Comparison of ENCODE assay signal across 23 mouse cellular contexts in genomic region chr9:34204479-34204878, GRCm38 (mm10).
DNase-seq lines count a peak whose midpoint lies in the region; ATAC-seq lines count a peak whose summit lies in the region.
"Had no signal": no experiment of that assay in that cellular context is flagged by ENCODE, and none has a peak within 500 bp of the region (broad histone marks: within the 10 kb centered on the region; RNA-seq: fewer than 3 reads in every experiment).

No protein-coding gene starts in this region.

- DNase-seq in hindbrain, embryonic 11.5 days (ENCODE audit: low spot score): peak; percentile 9
- DNase-seq in midbrain, embryonic 11.5 days (ENCODE audit: low spot score, missing footprints): no peak
- no peak for DNase-seq in midbrain, embryonic 10.5 days (ENCODE audit: low spot score)
- DNase-seq in embryo, embryonic 10 days (ENCODE audit: low spot score): peak; percentile 47
- DNase-seq in retina, postnatal 1 day: peak; percentile 57
- no peak for DNase-seq in layer of hippocampus, adult 11-12 months (ENCODE audit: low spot score)
- DNase-seq in urinary bladder, postnatal 4 days (ENCODE audit: low spot score in 2 of 2): no peak
- DNase-seq: adrenal gland, postnatal 10 days; layer of hippocampus, postnatal 36 days; liver, embryonic 13.5 days; right cerebral cortex, postnatal 25 days; thymus, adult 18-20 months had no signal

- H3K27me3 ChIP-seq in hindbrain, embryonic 11.5 days (ENCODE audit: control insufficient read depth, insufficient read depth, low read length): no peaks in the 10 kb centered on the region
- no peaks in the 10 kb centered on the region for H3K27me3 ChIP-seq in hindbrain, embryonic 13.5 days
- H3K27me3 ChIP-seq in midbrain, embryonic 11.5 days (ENCODE audit: control insufficient read depth, insufficient read depth, low read length): no peaks in the 10 kb centered on the region
- peaks cover 13% of the 10 kb centered on the region; the same call in 1 of the 2 replicates for H3K27me3 ChIP-seq in midbrain, embryonic 10.5 days (ENCODE audit: low read depth, poor library complexity, severe bottlenecking)
- H3K27me3 ChIP-seq: embryonic facial prominence, embryonic 12.5 days; hindbrain, embryonic 12.5 days; kidney, embryonic 15.5 days; liver, embryonic 13.5 days; midbrain, embryonic 15.5 days; neural tube, embryonic 15.5 days; stomach, embryonic 15.5 days had no signal

- no peak for ATAC-seq in hindbrain, embryonic 11.5 days (ENCODE audit: low FRiP score)
- no peak for ATAC-seq in hindbrain, embryonic 13.5 days (ENCODE audit: low FRiP score)
- peak; percentile 59 for ATAC-seq in midbrain, embryonic 11.5 days (ENCODE audit: low FRiP score)
- ATAC-seq: activated CD4-positive, CD25-positive, alpha-beta regulatory T cell, adult 4 months; forebrain, embryonic 16.5 days had no signal

- no peak overlapping the region for H3K4me3 ChIP-seq in hindbrain, embryonic 11.5 days (ENCODE audit: low read depth, low read length)
- no peak overlapping the region for H3K4me3 ChIP-seq in hindbrain, embryonic 13.5 days
- H3K4me3 ChIP-seq in midbrain, embryonic 11.5 days (ENCODE audit: low read depth, low read length): no peak overlapping the region
- no peak overlapping the region for H3K4me3 ChIP-seq in midbrain, embryonic 10.5 days
- H3K4me3 ChIP-seq: embryonic facial prominence, embryonic 12.5 days; heart, embryonic 10.5 days; hindbrain, embryonic 12.5 days; kidney, embryonic 15.5 days; limb, embryonic 13.5 days; liver, embryonic 13.5 days; midbrain, embryonic 15.5 days; neural tube, embryonic 15.5 days; stomach, embryonic 15.5 days had no signal

- H3K36me3 ChIP-seq in hindbrain, embryonic 11.5 days (ENCODE audit: control insufficient read depth, insufficient read depth, low read length): no peaks in the 10 kb centered on the region
- no peaks in the 10 kb centered on the region for H3K36me3 ChIP-seq in hindbrain, embryonic 13.5 days
- no peaks in the 10 kb centered on the region for H3K36me3 ChIP-seq in midbrain, embryonic 11.5 days (ENCODE audit: control insufficient read depth, insufficient read depth, low read length)
- no peaks in the 10 kb centered on the region for H3K36me3 ChIP-seq in midbrain, embryonic 10.5 days
- H3K36me3 ChIP-seq: embryonic facial prominence, embryonic 12.5 days; heart, embryonic 10.5 days; hindbrain, embryonic 12.5 days; kidney, embryonic 15.5 days; limb, embryonic 13.5 days; liver, embryonic 13.5 days; midbrain, embryonic 15.5 days; neural tube, embryonic 15.5 days; stomach, embryonic 15.5 days had no signal

- 23% methylated on average over 2 of the region's 2 CpGs for WGBS in hindbrain, embryonic 11.5 days
- WGBS in hindbrain, embryonic 13.5 days: 12% methylated on average over 2 of the region's 2 CpGs
- 21% methylated on average over 2 of the region's 2 CpGs for WGBS in midbrain, embryonic 11.5 days
- WGBS in midbrain, embryonic 10.5 days: 17% methylated on average over 2 of the region's 2 CpGs

- no peak overlapping the region for H3K9ac ChIP-seq in hindbrain, embryonic 11.5 days (ENCODE audit: low read depth, low read length)
- no peak overlapping the region for H3K9ac ChIP-seq in hindbrain, embryonic 13.5 days
- no peak overlapping the region for H3K9ac ChIP-seq in midbrain, embryonic 11.5 days (ENCODE audit: low read length)
- H3K9ac ChIP-seq: embryonic facial prominence, embryonic 12.5 days; hindbrain, embryonic 12.5 days; kidney, embryonic 15.5 days; limb, embryonic 13.5 days; liver, embryonic 13.5 days; midbrain, embryonic 15.5 days; neural tube, embryonic 15.5 days; stomach, embryonic 15.5 days had no signal

- no peak overlapping the region for H3K4me2 ChIP-seq in hindbrain, embryonic 11.5 days (replicated peaks; ENCODE audit: low read depth, low read length)
- H3K4me2 ChIP-seq in hindbrain, embryonic 13.5 days: no peak overlapping the region
- H3K4me2 ChIP-seq in midbrain, embryonic 11.5 days: no peak overlapping the region
- H3K4me2 ChIP-seq: embryonic facial prominence, embryonic 12.5 days; hindbrain, embryonic 12.5 days; kidney, embryonic 15.5 days; limb, embryonic 13.5 days; liver, embryonic 13.5 days; midbrain, embryonic 15.5 days; neural tube, embryonic 15.5 days; stomach, embryonic 15.5 days had no signal

- H3K9me3 ChIP-seq in hindbrain, embryonic 11.5 days (ENCODE audit: control insufficient read depth, low read length): no peaks in the 10 kb centered on the region
- no peaks in the 10 kb centered on the region for H3K9me3 ChIP-seq in hindbrain, embryonic 13.5 days
- H3K9me3 ChIP-seq in midbrain, embryonic 11.5 days (ENCODE audit: control insufficient read depth, low read length): no peaks in the 10 kb centered on the region
- no peaks in the 10 kb centered on the region for H3K9me3 ChIP-seq in midbrain, embryonic 10.5 days (replicated peaks)
- H3K9me3 ChIP-seq: embryonic facial prominence, embryonic 12.5 days; heart, embryonic 10.5 days; hindbrain, embryonic 12.5 days; kidney, embryonic 15.5 days; limb, embryonic 13.5 days; liver, embryonic 13.5 days; midbrain, embryonic 15.5 days; neural tube, embryonic 15.5 days; stomach, embryonic 15.5 days had no signal

- H3K27ac ChIP-seq in hindbrain, embryonic 11.5 days (ENCODE audit: low read depth, low read length): no peak overlapping the region
- H3K27ac ChIP-seq in hindbrain, embryonic 13.5 days: no peak overlapping the region
- H3K27ac ChIP-seq in midbrain, embryonic 11.5 days (ENCODE audit: low read depth, low read length): no peak overlapping the region
- no peak overlapping the region for H3K27ac ChIP-seq in midbrain, embryonic 10.5 days (replicated peaks)
- H3K27ac ChIP-seq: embryonic facial prominence, embryonic 12.5 days; heart, embryonic 10.5 days; kidney, embryonic 15.5 days; limb, embryonic 13.5 days; liver, embryonic 13.5 days; neural tube, embryonic 15.5 days; stomach, embryonic 15.5 days had no signal

- peaks cover 7% of the 10 kb centered on the region; the same call in 1 of the 2 replicates for H3K4me1 ChIP-seq in hindbrain, embryonic 11.5 days (replicated peaks; ENCODE audit: control insufficient read depth, insufficient read depth, low read length)
- peaks cover 26% of the 10 kb centered on the region for H3K4me1 ChIP-seq in hindbrain, embryonic 13.5 days (replicated peaks)
- peaks cover 24% of the 10 kb centered on the region for H3K4me1 ChIP-seq in midbrain, embryonic 11.5 days (ENCODE audit: control insufficient read depth, insufficient read depth, low read length)
- peaks cover 36% of the 10 kb centered on the region for H3K4me1 ChIP-seq in midbrain, embryonic 10.5 days
- H3K4me1 ChIP-seq: liver, embryonic 13.5 days had no signal

Comparison
In these comparisons a context has a peak if more than half of its experiments do, and no peak if none do; other contexts are left out.
1. DNase-seq: peak in hindbrain, embryonic 11.5 days (single experiment), embryo, embryonic 10 days (single experiment) and retina, postnatal 1 day (single experiment); none in midbrain, embryonic 11.5 days (single experiment), midbrain, embryonic 10.5 days (single experiment), layer of hippocampus, adult 11-12 months (single experiment) and urinary bladder, postnatal 4 days (0 of 2).